Mouse (Mus musculus) kidney, adult 2 months (tissue): ENCODE results near the gene Rag1.

Experiments
- CTCF ChIP-seq: fragments of 200-500 bp; conservative IDR thresholded peaks from 2 replicates; pipeline ENCODE4 v1.5.1; 2011; ENCODE audit warnings: low read depth, mild to moderate bottlenecking, control low read depth, low read length, moderate library complexity, mixed read lengths; ENCODE audit not compliant: insufficient read depth, insufficient read length
- POLR2A ChIP-seq: fragments of 200-500 bp; IDR thresholded peaks from one replicate; pipeline ENCODE4 v1.6.1; 2011; ENCODE audit warnings: low read depth, low read length, control low read depth

GRCm38 (mm10) chr2:101608232-101608894 lies 40.9 kb downstream of the Rag1 start:
- no peak for TF ChIP-seq POLR2A
- no peak for TF ChIP-seq CTCF
